Mouse (Mus musculus): Measurements from ENCODE around the gene Lpin3.

- TF ChIP-seq CTCF (IDR thresholded peaks at IDR 0.05; ENCODE audit: borderline replicate concordance, control insufficient read depth, extremely low read depth, insufficient read depth, low read length, poor library complexity) (no peak), POLR2A (IDR thresholded peaks at IDR 0.05; ENCODE audit: control insufficient read depth, extremely low read depth, insufficient read depth, low read length, poor library complexity) (no peak)
Observed at GRCm38 (mm10) chr2:160934451-160934850, 54.0 kb downstream of the Lpin3 start.
